Mouse (Mus musculus): ENCODE data around the gene Olfm2. TPM values are rescaled to one million over a fixed set of nuclear protein-coding genes. Genes with fewer than 3 reads are reported as not detected.

The Olfm2 gene
- polyA plus RNA-seq, 1 experiment from 2014 or later, result 40.8 TPM

DNA sequence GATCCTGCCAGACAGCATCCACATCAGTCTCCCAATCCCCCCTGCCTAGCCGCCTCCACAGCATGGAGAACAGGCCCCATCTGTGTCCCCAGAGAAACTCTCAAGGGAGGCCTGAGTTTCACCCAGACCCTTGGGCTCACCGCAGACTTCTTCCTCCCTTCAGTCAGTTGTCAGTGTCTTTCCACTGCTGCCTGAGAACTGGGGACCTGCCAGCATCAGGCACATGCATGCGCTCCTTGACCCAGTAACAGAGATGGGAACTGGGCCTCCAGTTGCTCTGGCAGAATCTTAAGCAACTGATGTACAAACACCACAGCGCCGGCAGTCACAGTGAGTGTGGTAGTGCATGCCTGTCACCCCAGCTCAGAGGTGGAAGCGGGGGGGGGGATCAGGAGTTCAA lies 12.7 kb upstream of the Olfm2 start:
- no peak for ATAC-seq (ENCODE audit: low FRiP score, low read depth)
- Histone ChIP-seq H3K9me3 (no peaks in the 10 kb centered on the region), H3K27ac (replicated peaks) (no peak overlapping the region), H3K4me2 (replicated peaks) (no peak overlapping the region), H3K36me3 (no peaks in the 10 kb centered on the region), H3K9ac (replicated peaks) (no peak overlapping the region), H3K27me3 (no peaks in the 10 kb centered on the region), H3K4me3 (no peak overlapping the region), H3K4me1 (peaks cover 4% of the 10 kb centered on the region; the same call in 1 of the 2 replicates)
- 86% methylated on average over 6 of the region's 6 CpGs for WGBS

DNA sequence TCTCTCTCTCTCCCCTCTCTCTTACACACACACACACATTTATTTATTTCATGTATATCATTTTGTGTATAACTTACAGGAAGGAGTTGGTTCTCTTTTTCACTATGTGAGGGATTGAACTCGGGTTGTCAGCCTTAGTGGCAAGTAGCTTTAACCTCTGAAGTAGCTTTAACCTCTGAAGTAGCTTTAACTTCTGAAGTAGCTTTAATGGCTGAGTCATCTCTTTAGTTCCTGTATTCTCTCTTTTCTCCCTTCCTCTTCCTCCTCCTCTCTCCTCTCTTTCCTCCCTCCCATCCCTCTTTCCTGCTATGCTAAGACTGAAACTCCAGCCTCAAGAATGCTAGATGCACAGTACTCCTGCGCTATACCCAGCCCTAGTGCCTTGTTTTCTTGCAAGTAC lies 12.1 kb upstream of the Olfm2 start:
- no peak overlapping the region for H3K4me2 ChIP-seq (replicated peaks)
- no peaks in the 10 kb centered on the region for H3K27me3 ChIP-seq
- H3K27ac ChIP-seq (replicated peaks), result no peak overlapping the region
- H3K4me3 ChIP-seq, result no peak overlapping the region
- no peaks in the 10 kb centered on the region for H3K9me3 ChIP-seq
- H3K9ac ChIP-seq (replicated peaks), result no peak overlapping the region
- WGBS, result 76% methylated on average over 2 of the region's 2 CpGs
- H3K4me1 ChIP-seq, result peaks cover 4% of the 10 kb centered on the region; the same call in 1 of the 2 replicates
- ATAC-seq (ENCODE audit: low FRiP score, low read depth), result no peak
- H3K36me3 ChIP-seq, result no peaks in the 10 kb centered on the region

DNA sequence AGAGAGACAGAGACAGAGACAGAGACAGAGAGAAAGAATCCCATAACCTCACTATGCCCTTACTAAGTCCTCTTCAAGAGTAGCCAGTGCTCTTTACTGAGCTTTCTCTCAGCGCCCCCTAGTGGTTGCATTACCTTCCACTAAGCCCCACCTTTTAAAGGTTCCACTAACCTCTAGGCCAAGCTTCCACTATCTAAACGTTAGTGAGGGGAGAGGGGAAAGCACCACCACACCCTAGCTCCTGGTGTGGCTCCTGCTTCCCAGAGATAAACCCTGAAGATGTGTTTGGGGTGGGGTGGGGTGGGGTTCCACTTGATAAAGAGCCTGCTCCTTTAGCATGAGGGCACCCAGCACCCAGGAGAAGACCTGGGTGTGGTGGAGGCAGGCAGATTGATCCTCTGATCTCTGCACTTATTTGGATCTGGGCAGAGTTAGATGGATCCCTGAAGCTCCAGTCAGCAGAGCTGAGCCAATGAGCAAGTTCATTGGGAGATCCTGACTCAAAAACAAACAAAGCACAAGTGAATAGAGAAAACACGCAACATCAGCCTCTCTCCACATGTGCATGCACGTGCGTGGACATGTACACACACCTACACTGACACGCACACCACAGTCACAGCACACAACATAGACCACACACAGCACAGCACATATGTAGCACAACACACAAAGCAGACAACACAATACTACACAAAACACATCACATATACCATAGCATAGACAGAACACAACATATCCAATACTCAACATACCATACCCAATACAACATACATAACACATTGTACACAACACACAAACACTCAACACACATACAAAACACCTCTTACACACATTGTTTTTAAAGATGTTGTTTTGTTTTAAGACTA lies 11.2 kb upstream of the Olfm2 start:
- H3K4me1 ChIP-seq, result peaks cover 4% of the 10 kb centered on the region; the same call in 1 of the 2 replicates
- H3K9me3 ChIP-seq, result no peaks in the 10 kb centered on the region
- no peak; the same call in 1 of the 2 replicates for ATAC-seq (ENCODE audit: low FRiP score, low read depth)
- H3K27me3 ChIP-seq, result no peaks in the 10 kb centered on the region
- H3K4me3 ChIP-seq, result no peak overlapping the region
- H3K27ac ChIP-seq (replicated peaks), result no peak overlapping the region
- H3K9ac ChIP-seq (replicated peaks), result no peak overlapping the region
- H3K36me3 ChIP-seq, result no peaks in the 10 kb centered on the region
- H3K4me2 ChIP-seq (replicated peaks), result no peak overlapping the region
- 65% methylated on average over 6 of the region's 6 CpGs for WGBS

DNA sequence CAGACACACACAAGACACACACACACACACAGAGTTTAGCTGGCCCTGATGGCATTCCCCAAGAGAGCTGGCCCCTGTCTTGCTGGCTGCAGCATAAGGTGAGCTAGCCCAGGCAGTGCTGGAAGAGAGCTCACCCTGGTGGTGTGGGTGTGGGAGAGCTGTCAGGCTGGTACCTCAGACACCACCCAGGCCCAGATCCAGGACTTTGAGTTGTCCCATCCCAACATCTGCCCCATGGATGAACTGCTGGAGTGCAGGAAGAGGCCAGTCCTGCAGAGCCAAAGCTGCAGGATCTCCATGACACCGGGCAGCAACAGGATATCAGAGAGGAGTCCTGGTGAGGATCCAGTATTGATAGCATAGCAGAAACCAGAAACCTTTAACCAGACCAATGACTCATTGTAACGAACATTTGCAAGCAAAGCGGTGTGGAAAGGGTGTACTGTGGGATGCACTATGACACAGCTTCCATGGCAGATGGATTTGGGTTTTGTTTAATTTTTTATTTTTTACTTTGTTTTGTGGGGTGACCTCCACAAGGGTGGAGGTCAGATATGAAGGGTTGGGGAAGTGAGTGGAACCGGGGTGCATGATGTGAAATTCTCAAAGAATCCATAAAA lies 10.0 kb upstream of the Olfm2 start:
- no peaks in the 10 kb centered on the region for H3K9me3 ChIP-seq
- H3K4me1 ChIP-seq, result no peaks in the 10 kb centered on the region
- H3K27me3 ChIP-seq, result no peaks in the 10 kb centered on the region
- no peak overlapping the region for H3K4me2 ChIP-seq (replicated peaks)
- WGBS, result 82% methylated on average over 4 of the region's 4 CpGs
- no peak overlapping the region for H3K9ac ChIP-seq (replicated peaks)
- no peak overlapping the region for H3K27ac ChIP-seq (replicated peaks)
- no peak for ATAC-seq (ENCODE audit: low FRiP score, low read depth)
- H3K36me3 ChIP-seq, result no peaks in the 10 kb centered on the region
- H3K4me3 ChIP-seq, result no peak overlapping the region

DNA sequence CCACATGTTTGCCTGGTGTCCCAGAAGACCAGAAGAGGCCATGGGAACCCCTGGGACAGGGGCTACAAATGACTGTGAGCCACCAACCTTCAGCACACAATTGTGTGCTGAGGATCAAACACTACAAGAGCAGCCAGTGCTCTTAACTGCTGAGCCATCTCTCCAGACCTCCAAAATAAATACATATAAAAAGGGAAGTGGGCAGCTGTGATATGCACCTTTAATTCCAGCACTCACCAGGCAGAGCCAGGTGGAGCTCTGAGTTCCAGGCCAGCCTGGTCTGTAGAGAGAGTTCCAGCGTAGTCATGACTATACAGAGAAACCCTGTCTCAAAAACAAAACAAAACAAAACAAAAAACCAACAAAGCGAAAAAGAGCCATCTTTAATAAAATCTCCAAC lies 8.2 kb upstream of the Olfm2 start:
- 85% methylated on average over 2 of the region's 2 CpGs for WGBS
- Histone ChIP-seq H3K4me1 (no peaks in the 10 kb centered on the region), H3K36me3 (no peaks in the 10 kb centered on the region), H3K9ac (replicated peaks) (no peak overlapping the region), H3K27me3 (no peaks in the 10 kb centered on the region), H3K4me3 (no peak overlapping the region), H3K27ac (replicated peaks) (no peak overlapping the region), H3K9me3 (no peaks in the 10 kb centered on the region), H3K4me2 (replicated peaks) (no peak overlapping the region)
- no peak for ATAC-seq (ENCODE audit: low FRiP score, low read depth)

DNA sequence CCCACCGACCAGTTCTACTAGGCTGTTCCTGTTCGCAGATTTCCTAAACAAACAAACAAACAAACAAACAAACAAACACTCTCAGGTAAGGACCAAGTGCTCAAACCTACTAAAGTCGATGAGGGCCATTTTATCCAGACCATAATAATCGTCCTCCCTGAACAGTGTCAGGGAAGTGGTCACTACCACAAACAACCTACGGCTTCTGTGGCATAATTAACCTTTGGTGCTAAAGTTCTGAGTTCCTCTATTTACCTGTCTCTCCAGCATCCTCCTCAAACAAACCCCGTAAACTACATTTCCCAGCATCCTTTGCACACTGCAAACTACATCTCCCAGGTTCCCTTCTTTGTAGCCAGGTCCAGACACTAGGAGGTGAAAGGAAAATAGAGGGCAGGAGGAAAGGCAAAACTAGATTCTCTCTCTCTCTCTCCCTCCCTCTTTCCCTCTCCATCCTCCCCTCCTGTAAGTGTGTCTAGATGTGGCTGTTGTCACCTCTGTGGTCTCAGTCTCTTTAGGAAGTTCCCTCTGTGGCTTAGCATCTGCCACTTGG lies 5.4 kb upstream of the Olfm2 start:
- no peaks in the 10 kb centered on the region for H3K36me3 ChIP-seq
- 0 out of 2 replicates have a peak, but pooled peaks cover 3% of the 10 kb centered on the region for H3K27me3 ChIP-seq
- peak; percentile 20 for ATAC-seq (ENCODE audit: low FRiP score, low read depth)
- peaks cover 16% of the 10 kb centered on the region for H3K4me1 ChIP-seq
- H3K4me2 ChIP-seq (replicated peaks), result no peak overlapping the region
- no peak overlapping the region; the same call in 1 of the 2 replicates for H3K9ac ChIP-seq (replicated peaks)
- H3K9me3 ChIP-seq, result no peaks in the 10 kb centered on the region
- H3K4me3 ChIP-seq, result no peak overlapping the region
- 53% methylated on average over 6 of the region's 6 CpGs for WGBS
- H3K27ac ChIP-seq (replicated peaks), result no peak overlapping the region

DNA sequence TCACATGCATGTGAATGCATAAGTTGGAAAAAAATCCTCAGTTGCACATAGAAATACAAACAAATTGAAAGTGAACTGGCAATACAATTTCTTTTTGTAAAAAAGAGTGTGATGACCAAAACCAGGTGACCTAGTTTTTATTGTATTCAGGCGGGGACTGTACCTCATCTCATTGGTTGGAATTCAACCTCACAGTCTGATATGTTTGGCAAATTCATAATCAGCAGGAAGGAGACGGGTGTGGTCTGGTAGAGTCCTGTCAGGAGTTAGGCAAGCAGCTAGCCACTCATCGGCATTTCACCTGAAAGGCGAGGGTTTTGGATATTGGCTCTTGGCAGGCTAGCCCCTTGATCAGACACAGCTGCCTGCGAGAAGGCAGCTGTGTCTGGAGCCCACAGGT lies 3.1 kb upstream of the Olfm2 start:
- ATAC-seq (ENCODE audit: low FRiP score, low read depth), result no peak
- WGBS, result 84% methylated on average over 5 of the region's 5 CpGs

DNA sequence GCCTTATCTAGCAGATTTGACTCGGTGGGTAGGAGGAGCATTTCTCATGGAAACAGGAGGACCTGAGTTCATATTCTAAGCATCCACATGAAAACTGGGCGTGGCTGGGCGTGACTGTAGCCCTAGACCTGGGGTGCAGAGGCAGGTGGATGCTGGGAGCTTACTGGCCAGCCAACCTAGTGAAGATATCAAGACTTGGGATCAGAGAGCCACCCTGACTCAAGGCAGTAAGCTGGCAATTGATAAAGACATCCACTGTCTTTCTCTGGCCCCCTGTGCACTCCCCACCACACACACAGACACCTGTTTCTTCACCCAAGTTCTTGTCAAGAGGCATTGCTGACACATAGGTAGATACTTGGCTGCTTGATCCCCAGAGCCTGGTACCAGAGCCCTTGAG lies 2.4 kb upstream of the Olfm2 start:
- Histone ChIP-seq H3K4me1 (peaks cover 34% of the 10 kb centered on the region), H3K27ac (replicated peaks) (no peak overlapping the region), H3K9ac (replicated peaks) (no peak overlapping the region), H3K27me3 (peaks cover 29% of the 10 kb centered on the region), H3K36me3 (no peaks in the 10 kb centered on the region), H3K4me3 (no peak overlapping the region), H3K9me3 (no peaks in the 10 kb centered on the region), H3K4me2 (replicated peaks) (no peak overlapping the region)
- WGBS, result 90% methylated on average over 3 of the region's 3 CpGs
- no peak for ATAC-seq (ENCODE audit: low FRiP score, low read depth)

More for the DNA sequence above, 3.1 kb upstream of the Olfm2 start:
- H3K4me3 ChIP-seq, result no peak overlapping the region
- no peaks in the 10 kb centered on the region for H3K9me3 ChIP-seq
- H3K27me3 ChIP-seq, result peaks cover 22% of the 10 kb centered on the region
- no peak overlapping the region for H3K27ac ChIP-seq (replicated peaks)
- no peak overlapping the region for H3K4me2 ChIP-seq (replicated peaks)
- H3K36me3 ChIP-seq, result no peaks in the 10 kb centered on the region
- no peak overlapping the region for H3K9ac ChIP-seq (replicated peaks)
- peaks cover 34% of the 10 kb centered on the region for H3K4me1 ChIP-seq

DNA sequence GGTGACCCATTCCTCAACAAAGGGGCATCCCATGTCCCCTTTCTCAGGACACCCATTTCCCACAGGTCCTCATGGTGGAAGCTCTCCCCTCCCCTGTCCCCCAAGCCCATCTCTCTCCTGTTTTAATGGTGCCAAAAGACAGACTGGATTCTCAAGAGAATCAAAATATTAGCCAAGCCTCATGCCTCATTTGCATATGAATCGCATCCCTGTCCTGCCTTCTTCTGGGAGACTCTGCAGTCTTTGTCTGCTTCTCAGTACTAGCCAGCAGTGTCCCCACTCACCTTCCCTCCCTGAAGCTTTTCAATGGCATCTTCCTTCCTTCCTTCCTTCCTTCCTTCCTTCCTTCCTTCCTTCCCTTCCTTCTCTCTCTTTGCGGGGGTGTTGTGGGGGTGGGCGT lies 1.5 kb upstream of the Olfm2 start:
- Histone ChIP-seq H3K36me3 (no peaks in the 10 kb centered on the region), H3K4me2 (replicated peaks) (no peak overlapping the region), H3K9me3 (no peaks in the 10 kb centered on the region), H3K27ac (replicated peaks) (peak overlapping the region; percentile 40), H3K9ac (replicated peaks) (no peak overlapping the region), H3K4me3 (no peak overlapping the region), H3K27me3 (peaks cover 35% of the 10 kb centered on the region), H3K4me1 (peaks cover 34% of the 10 kb centered on the region)
- 2% methylated on average over 3 of the region's 3 CpGs for WGBS
- ATAC-seq (ENCODE audit: low FRiP score, low read depth), result no peak

DNA sequence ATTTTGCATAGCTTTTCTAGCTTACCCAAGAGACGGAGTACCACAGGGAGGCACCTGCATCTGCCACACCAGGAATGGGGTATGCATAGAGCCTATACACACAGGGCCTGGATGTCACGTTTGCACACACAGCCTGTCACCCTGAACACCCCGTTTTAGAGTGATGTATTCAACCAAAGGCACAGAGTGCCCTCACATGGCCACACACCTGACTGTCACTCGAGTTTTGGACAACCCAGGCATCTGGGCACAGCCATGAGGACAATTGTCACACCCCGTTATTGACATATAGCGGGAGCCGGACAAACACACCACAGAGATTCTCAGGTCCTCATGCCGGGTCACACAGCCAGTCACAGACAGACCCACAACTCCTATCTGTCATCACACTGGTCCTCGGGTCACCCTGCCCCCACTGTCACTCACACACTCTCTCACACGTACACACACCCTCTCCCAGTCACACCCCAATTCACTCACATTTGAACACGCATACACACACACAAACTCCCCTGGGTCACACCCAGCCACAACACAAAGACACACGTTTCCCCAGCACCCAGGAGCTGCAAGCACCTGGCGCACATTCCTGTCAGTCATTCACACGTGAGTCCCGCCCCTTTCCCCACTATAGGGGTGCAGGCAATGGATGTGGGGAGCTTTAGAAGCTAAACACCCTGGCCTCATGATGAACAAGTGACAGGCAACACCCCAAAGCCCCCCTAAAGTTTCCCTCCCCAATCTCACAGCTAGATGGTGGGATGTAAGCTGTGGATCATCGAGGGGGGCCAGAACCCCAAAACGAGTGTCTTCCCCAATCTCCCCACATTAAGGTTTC lies 801 bp downstream of the Olfm2 start:
- Histone ChIP-seq H3K4me1 (peaks cover 36% of the 10 kb centered on the region), H3K9ac (replicated peaks) (peak overlapping the region; percentile 70), H3K4me3 (peak overlapping the region; percentile 61), H3K27me3 (peaks cover 38% of the 10 kb centered on the region), H3K4me2 (replicated peaks) (peak overlapping the region; percentile 91), H3K9me3 (no peaks in the 10 kb centered on the region), H3K27ac (replicated peaks) (no peak overlapping the region), H3K36me3 (no peaks in the 10 kb centered on the region)
- ATAC-seq (ENCODE audit: low FRiP score, low read depth), result peak; percentile 14
- WGBS, result 10% methylated on average over 17 of the region's 17 CpGs

DNA sequence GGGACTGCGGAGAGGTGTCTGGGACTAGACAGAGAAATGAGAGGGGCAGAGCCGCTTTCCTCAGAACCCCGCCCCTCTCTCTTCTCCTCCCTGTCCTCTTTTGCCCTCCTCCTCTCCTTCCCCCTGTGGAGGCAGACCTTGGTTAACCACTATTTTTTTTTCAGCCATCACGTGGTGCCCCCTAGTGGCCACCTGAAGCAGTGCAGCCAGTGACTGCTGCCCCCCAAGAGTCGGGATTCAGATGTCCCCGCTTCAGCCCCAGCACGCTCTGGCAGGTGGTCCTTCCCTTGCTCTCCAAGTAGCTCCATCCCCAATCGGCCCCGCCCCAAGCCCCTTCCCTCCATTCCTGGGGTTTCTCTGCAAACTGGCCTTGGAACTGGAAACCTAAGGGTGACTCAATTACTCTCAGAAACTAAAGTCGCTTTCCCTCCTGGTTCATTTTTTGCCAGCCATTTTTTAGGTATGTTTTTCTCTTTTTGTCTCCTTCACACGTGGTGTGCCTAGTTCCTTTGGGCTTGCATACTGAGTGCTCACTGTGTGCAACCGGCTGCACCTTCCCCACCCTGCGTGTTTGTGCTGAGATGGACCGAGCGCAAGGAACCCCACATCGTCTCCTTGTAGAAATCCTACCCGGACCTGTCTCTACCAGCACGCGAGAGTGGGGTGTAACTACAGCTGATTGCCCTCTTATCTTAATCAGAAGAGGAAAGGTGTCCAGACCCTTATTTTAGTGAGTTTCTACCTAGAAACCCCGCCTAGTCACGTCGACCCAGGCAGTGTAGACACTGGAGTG lies 2.0 kb downstream of the Olfm2 start:
- H3K9ac ChIP-seq (replicated peaks), result no peak overlapping the region
- 7% methylated on average over 22 of the region's 22 CpGs for WGBS
- no peaks in the 10 kb centered on the region for H3K9me3 ChIP-seq
- ATAC-seq (ENCODE audit: low FRiP score, low read depth), result no peak
- peaks cover 36% of the 10 kb centered on the region for H3K4me1 ChIP-seq
- no peaks in the 10 kb centered on the region for H3K36me3 ChIP-seq
- peak overlapping the region; percentile 91; the same call in 1 of the 2 replicates for H3K4me2 ChIP-seq (replicated peaks)
- H3K4me3 ChIP-seq, result no peak overlapping the region
- no peak overlapping the region for H3K27ac ChIP-seq (replicated peaks)
- H3K27me3 ChIP-seq, result peaks cover 46% of the 10 kb centered on the region
